Mouse (Mus musculus): Measurements from ENCODE around the gene Rnaseh2b.

DNA sequence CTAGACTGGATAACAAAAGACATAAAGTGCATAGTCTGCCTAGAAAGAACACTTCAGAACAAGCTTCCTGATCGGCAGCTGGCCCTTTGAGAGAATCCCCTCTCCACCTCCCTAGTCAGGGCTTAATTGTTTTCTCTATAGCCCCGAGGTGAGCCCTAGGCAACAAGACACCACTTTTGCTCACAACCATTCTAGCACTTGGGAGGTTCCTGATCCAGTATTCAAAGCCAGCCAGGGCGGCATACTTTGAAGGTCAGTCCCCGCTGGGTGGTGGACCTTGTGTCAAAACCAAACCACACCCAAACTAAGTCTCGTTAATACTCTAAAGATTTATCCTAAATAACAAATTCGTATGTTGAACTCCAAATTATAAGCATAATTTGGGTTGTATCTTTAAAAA, 39.1 kb downstream of the Rnaseh2b start:
- TF ChIP-seq CTCF (conservative IDR thresholded peaks at IDR 0.05; ENCODE audit: low read length) (no peak), POU5F1 (IDR thresholded peaks at IDR 0.05; ENCODE audit: borderline replicate concordance, low read length) (no peak)

Data from E14TG2a.4 (cell line).